Mouse (Mus musculus): ENCODE results near the gene Crebl2.

DNA sequence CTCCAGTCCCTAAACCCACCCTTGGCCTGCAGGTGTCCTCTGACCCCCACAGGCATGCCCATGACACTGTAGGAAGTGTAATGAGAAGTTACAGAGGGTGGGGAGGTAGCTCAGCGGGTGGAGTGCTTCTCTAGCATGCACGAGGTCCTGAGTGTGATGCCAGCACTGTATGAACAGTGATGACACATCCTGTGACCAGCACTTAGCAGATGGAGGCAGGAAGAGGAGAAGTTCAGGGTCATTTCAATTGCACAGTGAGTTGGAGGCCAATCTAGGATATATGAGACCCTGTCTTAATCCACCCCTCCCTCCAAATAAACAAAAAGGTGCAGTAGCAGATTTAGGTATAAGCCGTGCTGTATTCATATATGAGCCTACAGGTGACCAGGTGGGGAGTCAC, 20.0 kb downstream of the Crebl2 start:
- TF ChIP-seq CTCF (IDR thresholded peaks at IDR 0.05; ENCODE audit: low read depth, low read length) (no peak), POLR2A (IDR thresholded peaks at IDR 0.05; ENCODE audit: borderline replicate concordance, low read depth, low read length) (no peak)
